Mouse (Mus musculus): ENCODE measurements around the gene Ube2r2. TPM values are rescaled to one million over a fixed set of nuclear protein-coding genes. Genes with fewer than 3 reads are reported as not detected.

Gene Ube2r2
- total RNA-seq (2022), result 100 to 1,000 TPM in 3 of 4 experiments, 10 to 100 TPM in 1; 94.5 to 119 (median 105) TPM

DNA sequence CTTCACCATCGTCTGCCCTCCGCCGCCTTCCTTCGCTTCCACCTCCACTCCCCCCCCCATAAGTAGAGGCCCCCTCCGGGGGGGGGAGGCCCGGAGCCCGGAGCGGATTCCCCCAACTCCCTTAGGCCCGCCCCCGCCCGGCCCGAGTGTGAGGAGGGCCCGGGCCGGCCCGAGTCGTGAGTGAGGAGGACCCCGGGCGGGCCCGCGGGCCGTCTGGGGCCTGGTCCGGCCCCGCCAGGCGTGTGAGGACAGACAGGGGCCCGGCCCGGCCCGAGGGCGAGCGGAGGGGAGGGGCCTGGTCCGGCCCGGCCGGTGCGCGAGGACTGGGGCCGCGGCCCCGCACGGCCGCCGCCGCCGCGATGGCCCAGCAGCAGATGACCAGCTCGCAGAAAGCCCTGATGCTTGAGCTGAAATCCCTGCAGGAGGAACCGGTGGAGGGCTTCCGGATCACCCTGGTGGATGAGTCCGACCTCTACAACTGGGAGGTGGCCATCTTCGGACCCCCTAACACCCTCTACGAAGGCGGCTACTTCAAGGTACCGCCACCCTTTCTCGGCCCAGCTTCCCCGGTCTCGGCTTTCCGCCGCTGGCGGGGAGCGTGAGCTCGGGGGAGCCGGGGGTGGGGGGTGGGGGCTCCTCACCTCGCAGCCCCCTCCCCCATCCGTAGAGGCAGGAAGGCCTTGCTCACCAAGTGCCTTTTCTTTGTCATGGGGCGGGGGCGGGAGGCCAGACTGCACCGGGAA is at the start of gene Ube2r2:
TSS of gene Ube2r2 (plus strand) at position 33 of the 743 bp plus-strand sequence.
- DNase-seq, result no peak

- DNase-seq, result no peak
Observed at GRCm38 (mm10) chr4:41086947-41087346, 48.6 kb upstream of the Ube2r2 start.

DNA sequence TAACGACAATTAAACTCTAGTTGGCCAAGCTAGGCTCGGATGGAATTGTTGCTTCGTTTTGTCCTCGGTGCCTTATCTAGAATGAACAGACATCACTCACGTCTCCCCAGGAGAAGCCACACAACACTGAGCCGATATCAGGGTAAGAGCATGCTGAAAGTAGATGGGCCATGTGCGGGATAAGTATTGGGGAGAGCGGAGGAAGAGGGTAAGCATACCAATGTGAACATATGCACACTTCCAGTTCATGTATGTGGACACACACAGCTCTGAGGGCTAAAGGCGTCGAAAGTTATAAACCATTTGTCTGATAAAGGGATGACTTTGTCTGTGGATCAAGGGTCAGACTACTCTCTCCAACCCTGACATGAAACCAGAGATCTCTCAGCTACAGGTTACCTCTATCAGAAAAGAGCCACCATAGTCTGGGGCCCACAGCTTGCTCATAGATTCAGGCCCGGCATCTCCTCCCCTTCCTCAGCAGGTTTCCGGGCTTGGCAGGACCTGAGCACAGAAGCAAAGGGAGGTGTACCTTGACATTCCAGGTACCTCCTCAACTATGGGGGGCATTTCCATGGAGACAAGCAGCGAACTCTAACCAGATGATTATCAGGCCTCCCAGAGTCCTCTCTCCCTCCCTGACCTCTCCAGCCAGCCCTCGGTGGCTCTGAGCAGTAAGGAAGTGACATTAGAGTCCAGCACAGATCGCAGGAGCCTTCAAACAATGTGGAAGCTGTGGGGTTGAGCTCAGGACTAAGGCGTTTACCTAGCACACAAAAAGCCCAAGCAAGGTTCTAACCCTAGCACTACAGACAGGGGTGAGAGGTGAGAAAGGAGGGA is 47.9 kb upstream of the Ube2r2 start:
- no peak for DNase-seq

- no peak for DNase-seq
Observed at GRCm38 (mm10) chr4:41089189-41089588, 46.4 kb upstream of the Ube2r2 start.

- no peak for DNase-seq
Observed at GRCm38 (mm10) chr4:41089705-41090104, 45.8 kb upstream of the Ube2r2 start.

DNA sequence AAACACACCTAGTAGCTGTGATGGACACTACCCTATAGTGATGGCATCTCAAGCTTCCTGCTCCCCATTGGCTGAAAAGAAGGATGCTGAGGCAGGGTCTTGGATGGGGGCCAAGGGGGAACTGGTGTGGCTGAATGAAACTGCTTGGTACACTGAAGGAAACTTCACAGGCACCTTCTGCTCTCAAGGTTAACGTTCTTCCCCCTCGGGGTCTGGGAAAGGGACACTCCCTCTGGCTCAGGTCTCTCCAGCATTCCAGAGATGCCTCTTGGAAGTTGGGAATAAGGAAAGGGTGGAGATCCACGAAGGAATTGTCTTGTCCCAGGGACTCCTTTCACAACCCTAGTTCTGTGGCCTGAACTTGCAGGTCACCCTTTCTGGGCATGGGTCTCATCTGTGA is 44.2 kb upstream of the Ube2r2 start:
- no peak for DNase-seq

DNA sequence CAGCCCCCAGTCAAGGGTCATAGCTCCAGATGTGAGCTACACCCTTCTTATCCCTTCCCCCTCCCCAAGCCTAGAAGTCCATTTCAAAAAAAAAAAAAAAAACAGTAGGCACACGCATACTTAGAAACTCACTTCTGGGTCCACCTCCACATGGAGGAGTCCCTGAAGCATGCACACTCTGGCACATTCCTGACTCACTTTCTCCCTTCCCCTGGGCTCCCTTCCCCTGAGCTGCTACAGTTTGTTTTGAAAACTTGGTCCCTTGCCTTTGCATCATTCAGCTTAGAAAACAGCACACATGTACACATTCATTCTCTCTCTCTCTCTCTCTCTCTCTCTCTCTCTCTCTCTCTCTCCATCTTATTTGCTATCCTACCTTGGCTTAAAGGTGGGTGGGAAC is 42.6 kb upstream of the Ube2r2 start:
- no peak for DNase-seq

GRCm38 (mm10) chr4:41094361-41094760 is 41.2 kb upstream of the Ube2r2 start:
- DNase-seq, result no peak

DNA sequence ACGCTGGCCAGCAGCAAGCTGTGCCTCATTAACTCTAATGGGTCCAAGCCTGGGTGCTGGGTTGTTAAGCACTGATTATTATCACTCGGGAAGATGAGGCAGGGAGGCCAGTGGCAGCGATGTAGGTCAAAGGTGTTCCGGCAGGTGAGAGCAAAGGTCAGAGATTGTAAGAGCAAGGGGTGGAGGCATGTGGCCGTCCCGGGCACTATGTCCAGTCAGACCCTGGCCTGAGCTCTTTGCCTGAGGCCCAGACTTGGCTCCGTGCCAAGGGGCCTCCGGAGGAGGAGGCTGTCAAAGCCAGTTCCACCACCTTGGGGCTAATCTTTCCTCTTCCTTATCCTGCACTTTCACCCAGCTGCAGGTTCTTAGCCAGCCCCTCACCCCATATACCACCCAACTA is 39.4 kb upstream of the Ube2r2 start:
- DNase-seq, result no peak

GRCm38 (mm10) chr4:41096794-41097193 is 38.7 kb upstream of the Ube2r2 start:
- no peak for DNase-seq

GRCm38 (mm10) chr4:41097381-41097780 is 38.2 kb upstream of the Ube2r2 start:
- DNase-seq, result no peak

GRCm38 (mm10) chr4:41097871-41098576 is 37.5 kb upstream of the Ube2r2 start, which contains the start of gene Aqp3:
TSS of gene Aqp3 (minus strand) at chr4:41098183.
- no peak for DNase-seq

DNA sequence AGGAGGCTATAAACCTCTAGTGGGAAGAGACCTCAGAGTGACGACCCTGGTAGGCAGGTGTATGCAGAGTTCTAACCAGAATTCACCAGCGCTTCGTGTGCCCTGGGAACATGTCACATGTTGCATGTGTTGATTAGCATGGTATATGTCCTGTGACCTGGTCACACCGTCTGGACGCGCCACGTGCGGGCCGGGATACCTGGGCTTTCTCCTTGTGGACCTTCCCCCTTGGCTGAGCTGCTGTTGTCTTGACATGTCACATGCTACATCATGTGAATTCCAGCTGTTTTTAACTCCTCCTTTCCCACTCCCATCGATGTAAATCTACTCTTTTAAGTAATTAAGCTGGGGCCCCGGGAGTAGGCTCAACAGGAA is 37.0 kb upstream of the Ube2r2 start:
- no peak for DNase-seq

DNA sequence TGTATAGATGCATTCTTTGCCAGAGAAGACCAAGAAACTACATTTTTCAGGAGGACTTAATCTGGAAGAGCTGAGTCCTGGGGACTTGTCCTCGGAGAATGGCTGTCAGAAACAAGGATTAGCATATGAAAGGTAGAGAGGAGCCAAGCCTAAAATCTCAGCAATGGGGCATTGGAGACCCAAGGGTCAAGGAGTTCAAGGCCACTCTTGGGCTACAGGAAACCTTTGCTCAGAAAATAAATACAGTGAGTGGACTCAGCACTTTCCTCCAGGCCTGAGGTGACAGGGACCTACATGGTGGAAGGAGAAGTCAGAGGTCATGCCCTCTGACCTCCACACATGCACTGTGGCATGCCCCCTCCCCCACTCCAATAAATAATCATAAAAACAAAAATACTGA is 34.6 kb upstream of the Ube2r2 start:
- no peak for DNase-seq

GRCm38 (mm10) chr4:41102901-41103300 is 32.6 kb upstream of the Ube2r2 start:
- peak; percentile 62 for DNase-seq

- DNase-seq, result no peak
Observed at GRCm38 (mm10) chr4:41107440-41107839, 28.1 kb upstream of the Ube2r2 start.

GRCm38 (mm10) chr4:41108717-41109425 is 26.7 kb upstream of the Ube2r2 start:
- DNase-seq, result no peak

GRCm38 (mm10) chr4:41114358-41115070 is 21.0 kb upstream of the Ube2r2 start:
- no peak for DNase-seq

- DNase-seq, result no peak
Observed at GRCm38 (mm10) chr4:41115074-41115473, 20.5 kb upstream of the Ube2r2 start.

DNA sequence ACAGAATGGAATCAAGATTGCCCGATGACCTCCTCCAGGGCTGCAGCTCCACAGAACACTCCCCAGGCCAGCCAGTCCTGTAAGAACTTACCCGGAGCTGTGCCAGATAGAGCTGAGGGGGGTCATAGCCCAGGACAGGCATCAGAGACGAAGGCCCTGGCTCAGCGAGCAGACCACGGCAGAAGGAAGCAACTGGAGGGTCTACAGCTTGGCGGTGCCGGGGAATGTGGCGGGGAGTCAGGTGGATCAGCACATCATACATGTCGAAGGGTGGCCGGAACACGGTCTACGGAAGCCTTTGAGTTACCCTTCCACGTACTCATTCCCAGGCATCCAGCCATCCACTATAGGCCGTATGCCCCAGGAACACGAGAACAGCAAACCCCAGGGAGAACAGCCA is 19.8 kb upstream of the Ube2r2 start:
- DNase-seq, result no peak

GRCm38 (mm10) chr4:41116817-41117216 is 18.7 kb upstream of the Ube2r2 start:
- DNase-seq, result no peak
